Mouse (Mus musculus) kidney, embryonic 14.5 days (tissue): Measurements from ENCODE around the gene Ppp1r3c. TPM values are rescaled to one million over a fixed set of nuclear protein-coding genes. Genes with fewer than 3 reads are reported as not detected.

Experiments
- polyA plus RNA-seq: library from polyadenylated mRNA; unstranded; fragments of >200 nt; fragmentation: Nextera tagmentation; extraction: Ambion mirVana; gene quantifications from 2 replicates; pipeline ENCODE4 v1.2.1, GENCODE M21; 2014

Ppp1r3c gene
- polyA plus RNA-seq, 1 experiment from 2014 or later, result 16.7 TPM

Other genes with a start within 250 kb of the Ppp1r3c start
- 2.3 and 3.2 TPM in 2 replicates for gene Hectd2, start 182.0 kb downstream of the Ppp1r3c start, polyA plus RNA-seq
- gene Tnks2, start 97.6 kb upstream of the Ppp1r3c start, polyA plus RNA-seq, result 55.7 and 93.9 TPM in 2 replicates
- gene Fgfbp3, start 183.0 kb upstream of the Ppp1r3c start, polyA plus RNA-seq, result 4.9 and 6.0 TPM in 2 replicates
- gene Btaf1, start 189.4 kb upstream of the Ppp1r3c start, polyA plus RNA-seq, result 9.1 and 19.0 TPM in 2 replicates